Mouse (Mus musculus) MEL-GATA-1-ER (cell line): ENCODE data around the gene Cyp1a1.

Source experiments
- DNase-seq: peaks from one replicate; pipeline ENCODE4 v3.0.0-alpha.2; 2012; ENCODE audit warnings: low read depth; ENCODE audit errors: extremely low read depth

Cyp1a1 gene

GRCm38 (mm10) chr9:57655749-57656148 lies 32.0 kb upstream of the Cyp1a1 start:
- DNase-seq, result peak; percentile 81

GRCm38 (mm10) chr9:57656631-57657350 lies 30.9 kb upstream of the Cyp1a1 start:
- DNase-seq, result no peak

- no peak for DNase-seq
These were observed 29.9 kb upstream of the Cyp1a1 start for GRCm38 (mm10) chr9:57657843-57658242.

GRCm38 (mm10) chr9:57658970-57659369 lies 28.8 kb upstream of the Cyp1a1 start:
- no peak for DNase-seq

- DNase-seq, result peak; percentile 71
These were observed 28.0 kb upstream of the Cyp1a1 start for GRCm38 (mm10) chr9:57659774-57660173.

- DNase-seq, result no peak
These were observed 27.2 kb upstream of the Cyp1a1 start for GRCm38 (mm10) chr9:57660501-57660900.

GRCm38 (mm10) chr9:57661552-57661951 lies 26.2 kb upstream of the Cyp1a1 start:
- DNase-seq, result no peak

GRCm38 (mm10) chr9:57664616-57665015 lies 23.1 kb upstream of the Cyp1a1 start:
- DNase-seq, result no peak

GRCm38 (mm10) chr9:57666536-57666935 lies 21.2 kb upstream of the Cyp1a1 start:
- no peak for DNase-seq

- DNase-seq, result no peak
These were observed 20.6 kb upstream of the Cyp1a1 start for GRCm38 (mm10) chr9:57667136-57667535.

GRCm38 (mm10) chr9:57667817-57668216 lies 19.9 kb upstream of the Cyp1a1 start:
- DNase-seq, result no peak

GRCm38 (mm10) chr9:57668277-57668676 lies 19.5 kb upstream of the Cyp1a1 start:
- DNase-seq, result no peak

GRCm38 (mm10) chr9:57669566-57669965 lies 18.2 kb upstream of the Cyp1a1 start:
- DNase-seq, result no peak

GRCm38 (mm10) chr9:57671037-57671436 lies 16.7 kb upstream of the Cyp1a1 start:
- no peak for DNase-seq

GRCm38 (mm10) chr9:57671500-57671899 lies 16.2 kb upstream of the Cyp1a1 start:
- DNase-seq, result no peak

- DNase-seq, result no peak
These were observed 6.3 kb upstream of the Cyp1a1 start for GRCm38 (mm10) chr9:57681411-57681810.

GRCm38 (mm10) chr9:57683520-57683919 lies 4.2 kb upstream of the Cyp1a1 start, which contains the start of gene Cyp1a2:
Cyp1a2 (minus strand) TSS chr9:57683703.
- DNase-seq, result no peak

- no peak for DNase-seq
These were observed 1.7 kb upstream of the Cyp1a1 start for GRCm38 (mm10) chr9:57686011-57686410.

GRCm38 (mm10) chr9:57688158-57688557 lies 430 bp downstream of the Cyp1a1 start:
- DNase-seq, result peak; percentile 32

GRCm38 (mm10) chr9:57688606-57689005 lies 878 bp downstream of the Cyp1a1 start:
- DNase-seq, result no peak

- DNase-seq, result no peak
These were observed 6.4 kb downstream of the Cyp1a1 start for GRCm38 (mm10) chr9:57694108-57694507.

GRCm38 (mm10) chr9:57696380-57697285 lies 8.9 kb downstream of the Cyp1a1 start:
- DNase-seq, result no peak
